Mouse (Mus musculus) neural tube, embryonic 14.5 days (tissue): Measurements from ENCODE around the gene Slc11a2. TPM values are rescaled to one million over a fixed set of nuclear protein-coding genes. Genes with fewer than 3 reads are reported as not detected.
"Not testable (repeated sequence)": the region's sequence is repeated elsewhere in the genome, so short reads cannot be mapped to it uniquely, and the experiment has no call there.

ENCODE experiments used
- ATAC-seq: fragments of 200-750 bp; cut with Nextera tagmentation; 2 replicates; pipeline ENCODE4 v1.8.0; 2017; ENCODE audit warnings: low read depth, mild to moderate bottlenecking, moderate TSS enrichment, moderate library complexity
- H3K27ac ChIP-seq: fragments of 300-500 bp; sonication (generic); 2 replicates; pipeline ENCODE4 v1.5.1; 2014; ENCODE audit warnings: low read depth, mild to moderate bottlenecking, control low read depth, low read length, moderate library complexity, mixed read lengths
- H3K27me3 ChIP-seq: fragments of 300-500 bp; sonication (generic); 2 replicates; pipeline ENCODE4 v1.6.1; 2014; ENCODE audit warnings: low read length; ENCODE audit not compliant: control insufficient read depth, insufficient read depth
- H3K36me3 ChIP-seq: fragments of 300-500 bp; sonication (generic); 2 replicates; pipeline ENCODE4 v1.6.1; 2014; ENCODE audit warnings: low read length, mixed read lengths; ENCODE audit not compliant: control insufficient read depth, insufficient read depth
- H3K4me1 ChIP-seq: fragments of 300-500 bp; sonication (generic); 2 replicates; pipeline ENCODE4 v1.6.1; 2014; ENCODE audit warnings: low read length; ENCODE audit not compliant: control insufficient read depth, insufficient read depth
- H3K4me2 ChIP-seq: fragments of 300-500 bp; sonication (generic); 2 replicates; pipeline ENCODE4 v1.6.1; 2014; ENCODE audit warnings: mild to moderate bottlenecking, low read depth, low read length, control low read depth
- H3K4me3 ChIP-seq: fragments of 300-500 bp; sonication (generic); 2 replicates; pipeline ENCODE4 v1.5.1; 2014; ENCODE audit warnings: low read depth, low read length, control low read depth, mixed read lengths
- H3K9ac ChIP-seq: fragments of 300-500 bp; sonication (generic); replicated peaks from 2 replicates; pipeline ENCODE4 v1.6.1; 2014; ENCODE audit warnings: low read depth, mild to moderate bottlenecking, control low read depth, low read length, mixed read lengths
- H3K9me3 ChIP-seq: fragments of 300-500 bp; sonication (generic); 2 replicates; pipeline ENCODE4 v1.6.1; 2016; ENCODE audit warnings: low read length; ENCODE audit not compliant: control insufficient read depth
- WGBS: fragments of 180-500 bp; shearing (Covaris S2); extraction: QIAGEN DNeasy Blood & Tissue Kit; methylation state at CpG from one replicate; pipeline ENCODE4 v1.1.7; 2014; 5-methylcytosine and 5-hydroxymethylcytosine counted together
- polyA plus RNA-seq: library from polyadenylated mRNA; unstranded; fragments of >200 nt; fragmentation: Nextera tagmentation; extraction: Ambion mirVana; gene quantifications from 2 replicates; pipeline ENCODE4 v1.2.1, GENCODE M21; 2014

Slc11a2 gene
- polyA plus RNA-seq, 1 experiment from 2014 or later, result 20.5 TPM

DNA sequence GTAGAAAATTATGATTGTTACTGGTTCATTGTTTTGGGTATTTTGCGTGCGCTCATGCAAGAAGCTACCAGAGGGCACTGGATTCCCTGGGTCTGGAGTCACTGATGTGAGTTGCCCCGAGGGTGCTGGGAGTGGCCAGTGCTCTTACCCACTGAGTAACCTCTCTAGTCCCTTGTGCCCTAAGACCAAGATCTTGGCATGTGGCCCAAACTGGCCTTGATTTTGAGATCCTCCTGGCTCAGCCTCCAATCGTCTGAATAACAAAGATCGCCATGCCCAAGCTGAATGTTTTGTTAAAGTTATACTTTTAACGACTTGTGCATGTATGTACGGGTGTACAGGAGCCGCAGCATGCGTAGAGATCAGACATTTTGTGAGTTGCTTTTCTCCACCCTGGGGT lies 39.2 kb downstream of the Slc11a2 start:
- no peaks in the 10 kb centered on the region for H3K36me3 ChIP-seq
- ATAC-seq, result no peak

DNA sequence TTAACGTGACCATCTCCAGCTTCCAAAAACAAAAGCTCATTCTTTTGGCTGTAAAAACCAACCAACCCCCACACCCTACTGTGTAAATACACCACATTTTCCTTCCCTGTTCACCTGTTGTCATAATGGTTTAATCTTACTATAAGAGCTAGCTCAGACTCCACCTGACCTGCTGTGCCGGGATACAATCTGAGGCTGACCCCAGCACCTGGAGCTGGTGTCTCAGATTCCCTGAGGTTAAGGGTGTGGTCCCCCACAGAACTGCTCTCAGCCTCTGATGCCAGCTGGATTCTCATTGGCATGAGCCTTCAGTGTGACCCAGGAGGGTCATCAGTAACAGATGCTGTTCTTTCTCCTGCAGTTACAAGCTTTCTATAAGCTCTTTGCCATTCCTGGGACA lies 44.8 kb downstream of the Slc11a2 start:
- no peak for ATAC-seq
- Histone ChIP-seq H3K4me1 (no peaks in the 10 kb centered on the region), H3K9ac (no peak overlapping the region), H3K4me2 (no peak overlapping the region), H3K36me3 (no peaks in the 10 kb centered on the region), H3K27me3 (no peaks in the 10 kb centered on the region), H3K9me3 (no peaks in the 10 kb centered on the region), H3K4me3 (no peak overlapping the region), H3K27ac (no peak overlapping the region)
- 73% methylated on average over 2 of the region's 2 CpGs for WGBS

More for the DNA sequence above, 39.2 kb downstream of the Slc11a2 start:
- H3K9me3 ChIP-seq, result no peaks in the 10 kb centered on the region
- H3K27me3 ChIP-seq, result no peaks in the 10 kb centered on the region
- no peaks in the 10 kb centered on the region for H3K4me1 ChIP-seq
- H3K4me3 ChIP-seq, result no peak overlapping the region
- no peak overlapping the region for H3K9ac ChIP-seq
- H3K4me2 ChIP-seq, result no peak overlapping the region
- no peak overlapping the region for H3K27ac ChIP-seq
- 91% methylated on average over 9 of the region's 9 CpGs for WGBS

DNA sequence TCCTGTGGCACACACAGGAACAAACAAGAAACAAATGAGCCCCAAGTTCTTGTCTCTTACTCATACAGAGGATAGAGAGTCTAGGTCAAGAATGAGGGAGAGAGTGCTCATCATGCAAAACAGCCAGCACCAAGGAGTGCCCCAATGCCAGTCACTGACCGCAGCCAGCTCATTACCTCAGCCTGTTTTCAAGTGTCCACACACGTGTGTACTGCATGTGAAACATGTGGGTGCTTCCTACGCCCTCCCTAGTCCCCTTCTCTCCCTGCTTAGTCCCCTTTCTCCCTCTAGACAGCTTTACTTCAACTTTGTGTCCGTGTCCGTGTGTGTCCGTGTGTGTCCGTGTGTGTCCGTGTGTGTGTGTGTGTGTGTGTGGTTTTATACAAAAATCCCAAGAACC lies 45.2 kb downstream of the Slc11a2 start:
- WGBS, result 88% methylated on average over 8 of the region's 8 CpGs
- no peak for ATAC-seq
- Histone ChIP-seq H3K4me2 (no peak overlapping the region), H3K27ac (no peak overlapping the region), H3K9me3 (no peaks in the 10 kb centered on the region), H3K4me3 (no peak overlapping the region), H3K9ac (no peak overlapping the region), H3K4me1 (no peaks in the 10 kb centered on the region), H3K36me3 (no peaks in the 10 kb centered on the region), H3K27me3 (no peaks in the 10 kb centered on the region)

- H3K4me1 ChIP-seq, H3K9ac ChIP-seq, H3K9me3 ChIP-seq, H3K36me3 ChIP-seq, H3K27me3 ChIP-seq, H3K4me3 ChIP-seq, H3K4me2 ChIP-seq, H3K27ac ChIP-seq: not testable (repeated sequence)
- 0 out of 2 replicates have a peak, but pooled peaks have one; percentile 28 for ATAC-seq
- 41% methylated on average over 4 of the region's 9 CpGs for WGBS
Measured at GRCm38 (mm10) chr15:100377847-100378505, 46.9 kb downstream of the Slc11a2 start.

GRCm38 (mm10) chr15:100375066-100375465 lies 49.8 kb downstream of the Slc11a2 start:
- WGBS, result 35% methylated on average over 5 of the region's 5 CpGs
- no peak for ATAC-seq

DNA sequence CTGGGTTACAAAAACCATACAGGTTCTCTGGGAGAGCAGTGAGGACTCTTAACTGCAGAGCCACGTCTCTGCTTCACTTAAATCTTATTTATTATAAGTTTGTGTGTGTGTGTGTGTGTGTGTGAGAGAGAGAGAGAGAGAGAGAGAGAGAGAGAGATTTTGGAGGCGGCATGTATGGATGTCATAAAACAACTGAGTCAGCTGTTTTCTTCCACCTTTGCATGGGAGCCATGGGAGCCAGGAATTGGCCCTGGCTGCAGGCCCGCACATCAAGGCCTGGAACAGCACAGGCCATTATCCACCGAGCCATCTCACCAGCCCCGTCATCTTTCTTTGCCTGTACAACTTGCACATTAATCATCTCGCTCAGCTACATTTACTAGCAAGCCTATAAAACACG lies 57.8 kb downstream of the Slc11a2 start:
- no peaks in the 10 kb centered on the region for H3K27me3 ChIP-seq
- WGBS, result 53% methylated on average over 7 of the region's 7 CpGs
- no peak overlapping the region for H3K9ac ChIP-seq
- no peak overlapping the region for H3K27ac ChIP-seq
- no peaks in the 10 kb centered on the region for H3K4me1 ChIP-seq
- no peaks in the 10 kb centered on the region for H3K36me3 ChIP-seq
- no peak overlapping the region for H3K4me3 ChIP-seq
- H3K4me2 ChIP-seq, result no peak overlapping the region
- H3K9me3 ChIP-seq, result no peaks in the 10 kb centered on the region
- no peak for ATAC-seq

More at GRCm38 (mm10) chr15:100375066-100375465, 49.8 kb downstream of the Slc11a2 start:
- H3K9ac ChIP-seq, result no peak overlapping the region
- no peak overlapping the region for H3K4me3 ChIP-seq
- H3K27me3 ChIP-seq, result no peaks in the 10 kb centered on the region
- H3K4me1 ChIP-seq, result no peaks in the 10 kb centered on the region
- H3K4me2 ChIP-seq, result no peak overlapping the region
- H3K36me3 ChIP-seq, result no peaks in the 10 kb centered on the region
- H3K27ac ChIP-seq, result no peak overlapping the region
- no peaks in the 10 kb centered on the region for H3K9me3 ChIP-seq

- 35% methylated on average over 9 of the region's 9 CpGs for WGBS
- not testable (repeated sequence) for H3K27ac ChIP-seq, ATAC-seq, H3K4me2 ChIP-seq, H3K27me3 ChIP-seq, H3K4me1 ChIP-seq, H3K9me3 ChIP-seq, H3K36me3 ChIP-seq, H3K4me3 ChIP-seq, H3K9ac ChIP-seq
Measured at GRCm38 (mm10) chr15:100365967-100366366, 58.9 kb downstream of the Slc11a2 start.

DNA sequence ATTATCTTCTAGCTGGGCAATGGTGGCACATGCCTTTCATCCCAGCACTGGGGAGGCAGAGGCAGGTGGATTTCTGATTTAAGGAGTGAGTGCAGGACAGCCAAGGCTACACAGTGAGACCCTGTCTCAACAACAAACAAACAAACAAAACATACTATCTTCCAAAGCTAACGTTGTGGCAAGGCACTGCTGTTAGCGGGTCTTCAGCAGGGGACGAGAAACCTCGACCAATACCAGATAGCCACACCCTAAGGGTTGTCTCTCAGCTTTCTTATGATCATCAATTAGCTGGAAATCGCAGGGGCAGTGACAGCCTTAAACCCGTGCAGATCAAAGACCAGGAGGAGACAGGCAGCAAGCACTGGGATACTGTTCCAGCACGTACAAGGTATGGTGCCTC lies 60.6 kb downstream of the Slc11a2 start, which contains the start of gene Higd1c:
Higd1c (plus strand) TSS at position 301 of the 400 bp plus-strand sequence.
- no peaks in the 10 kb centered on the region for H3K36me3 ChIP-seq
- no peaks in the 10 kb centered on the region for H3K4me1 ChIP-seq
- WGBS, result 72% methylated on average over 7 of the region's 7 CpGs

GRCm38 (mm10) chr15:100355876-100356275 lies 69.0 kb downstream of the Slc11a2 start:
- no peak overlapping the region for H3K9ac ChIP-seq
- H3K9me3 ChIP-seq, result no peaks in the 10 kb centered on the region
- no peaks in the 10 kb centered on the region for H3K36me3 ChIP-seq
- ATAC-seq, result no peak
- no peak overlapping the region for H3K27ac ChIP-seq
- 48% methylated on average over 5 of the region's 5 CpGs for WGBS
- no peaks in the 10 kb centered on the region for H3K4me1 ChIP-seq
- no peaks in the 10 kb centered on the region for H3K27me3 ChIP-seq
- no peak overlapping the region for H3K4me3 ChIP-seq
- no peak overlapping the region for H3K4me2 ChIP-seq

More for the DNA sequence above, 60.6 kb downstream of the Slc11a2 start, which contains the start of gene Higd1c:
- Histone ChIP-seq H3K4me3 (no peak within 1 kb of the TSS), H3K27ac (no peak within 1 kb of the TSS), H3K9me3 (no peaks in the 10 kb centered on the region), H3K27me3 (no peaks in the 10 kb centered on the region), H3K4me2 (no peak within 1 kb of the TSS), H3K9ac (no peak within 1 kb of the TSS)
- no peak for ATAC-seq
